Mouse (Mus musculus) gastrocnemius, postnatal 36 days (tissue): ENCODE measurements around the gene C2cd3. TPM values are rescaled to one million over a fixed set of nuclear protein-coding genes. Genes with fewer than 3 reads are reported as not detected.

ENCODE experiments used
- DNase-seq, 2 experiments: peaks; one replicate each; pipeline ENCODE4 v3.0.0; 2022
- intact Hi-C: fragments of 180-260 bp; cut with DNase I; formaldehyde crosslinking; loops from one replicate; pipeline ENCODE4 v1.15.1; 2025
- total RNA-seq, 2 experiments: library from RNA; stranded (reverse); gene quantifications; 2 replicates each; pipeline ENCODE4 v1.2.3; 2021

C2cd3 gene
- total RNA-seq, 2 experiments from 2014 or later = 5.6 to 6.5 TPM

- intact Hi-C loops = no loop called here
- DNase-seq = no peak
These were observed 27.3 kb downstream of the C2cd3 start for GRCm38 (mm10) chr7:100399231-100399913.

GRCm38 (mm10) chr7:100400899-100401539 lies 29.0 kb downstream of the C2cd3 start:
- DNase-seq = no peak
- intact Hi-C loops = no loop called here

GRCm38 (mm10) chr7:100402715-100403114 lies 30.7 kb downstream of the C2cd3 start:
- no peak for DNase-seq
- intact Hi-C loops = no loop called here

- DNase-seq = no peak
These were observed 35.6 kb downstream of the C2cd3 start for GRCm38 (mm10) chr7:100407677-100408076.

GRCm38 (mm10) chr7:100408684-100409083 lies 36.7 kb downstream of the C2cd3 start:
- intact Hi-C loops = no loop called here
- no peak for DNase-seq

More at GRCm38 (mm10) chr7:100407677-100408076, 35.6 kb downstream of the C2cd3 start:
- intact Hi-C loops = no loop called here

- no peak for DNase-seq
- intact Hi-C loops = loop anchor here (5.0 kb wide), 1 partner anchor 72 kb away; no protein-coding TSS in a partner anchor
These were observed 53.8 kb downstream of the C2cd3 start for GRCm38 (mm10) chr7:100425795-100426194.

- peak in 1 of 2 experiments; percentile 61 for DNase-seq
- intact Hi-C loops = loop anchor here (5.0 kb wide), 1 partner anchor 68 kb away; no protein-coding TSS in a partner anchor
These were observed 57.1 kb downstream of the C2cd3 start for GRCm38 (mm10) chr7:100429102-100429501.

GRCm38 (mm10) chr7:100429911-100430310 lies 57.9 kb downstream of the C2cd3 start:
- peak in 1 of 2 experiments; percentile 18 for DNase-seq
- intact Hi-C loops = loop anchor here (5.0 kb wide), 2 partner anchors 47 to 67 kb away; no protein-coding TSS in a partner anchor

- no peak for DNase-seq
- intact Hi-C loops = loop anchor here (5.0 kb wide), 1 partner anchor 46 kb away; no protein-coding TSS in a partner anchor
These were observed 59.1 kb downstream of the C2cd3 start for GRCm38 (mm10) chr7:100431103-100431502.

GRCm38 (mm10) chr7:100433295-100433694 lies 61.3 kb downstream of the C2cd3 start:
- intact Hi-C loops = loop anchor here (5.0 kb wide), 1 partner anchor 44 kb away; no protein-coding TSS in a partner anchor
- DNase-seq = no peak

- intact Hi-C loops = no loop called here
- no peak for DNase-seq
These were observed 71.7 kb downstream of the C2cd3 start for GRCm38 (mm10) chr7:100443728-100444127.

GRCm38 (mm10) chr7:100446271-100446670 lies 74.2 kb downstream of the C2cd3 start:
- intact Hi-C loops = no loop called here
- no peak for DNase-seq

GRCm38 (mm10) chr7:100448530-100448929 lies 76.5 kb downstream of the C2cd3 start:
- intact Hi-C loops = no loop called here
- DNase-seq = no peak

- intact Hi-C loops = no loop called here
- no peak for DNase-seq
These were observed 77.0 kb downstream of the C2cd3 start for GRCm38 (mm10) chr7:100448985-100449384.

GRCm38 (mm10) chr7:100458153-100458552 lies 86.1 kb downstream of the C2cd3 start:
- no peak for DNase-seq
- intact Hi-C loops = no loop called here

GRCm38 (mm10) chr7:100459862-100460261 lies 87.8 kb downstream of the C2cd3 start:
- DNase-seq = no peak
- intact Hi-C loops = no loop called here

GRCm38 (mm10) chr7:100461621-100462151 lies 89.7 kb downstream of the C2cd3 start:
- DNase-seq = peak; percentile 66 to 79

GRCm38 (mm10) chr7:100463194-100463593 lies 91.2 kb downstream of the C2cd3 start:
- intact Hi-C loops = no loop called here
- DNase-seq = no peak

More at GRCm38 (mm10) chr7:100461621-100462151, 89.7 kb downstream of the C2cd3 start:
- intact Hi-C loops = no loop called here

GRCm38 (mm10) chr7:100463757-100464156 lies 91.7 kb downstream of the C2cd3 start:
- intact Hi-C loops = no loop called here
- DNase-seq = no peak

GRCm38 (mm10) chr7:100464248-100464647 lies 92.2 kb downstream of the C2cd3 start:
- intact Hi-C loops = no loop called here
- no peak for DNase-seq

- intact Hi-C loops = no loop called here
- DNase-seq = no peak
These were observed 93.2 kb downstream of the C2cd3 start for GRCm38 (mm10) chr7:100465248-100465647.
